Mouse (Mus musculus): Measurements from ENCODE around the gene Mrtfb. TPM values are rescaled to one million over a fixed set of nuclear protein-coding genes. Genes with fewer than 3 reads are reported as not detected.

The Mrtfb gene
- total RNA-seq, 2 experiments from 2014 or later = 24.9 to 31.5 TPM

DNA sequence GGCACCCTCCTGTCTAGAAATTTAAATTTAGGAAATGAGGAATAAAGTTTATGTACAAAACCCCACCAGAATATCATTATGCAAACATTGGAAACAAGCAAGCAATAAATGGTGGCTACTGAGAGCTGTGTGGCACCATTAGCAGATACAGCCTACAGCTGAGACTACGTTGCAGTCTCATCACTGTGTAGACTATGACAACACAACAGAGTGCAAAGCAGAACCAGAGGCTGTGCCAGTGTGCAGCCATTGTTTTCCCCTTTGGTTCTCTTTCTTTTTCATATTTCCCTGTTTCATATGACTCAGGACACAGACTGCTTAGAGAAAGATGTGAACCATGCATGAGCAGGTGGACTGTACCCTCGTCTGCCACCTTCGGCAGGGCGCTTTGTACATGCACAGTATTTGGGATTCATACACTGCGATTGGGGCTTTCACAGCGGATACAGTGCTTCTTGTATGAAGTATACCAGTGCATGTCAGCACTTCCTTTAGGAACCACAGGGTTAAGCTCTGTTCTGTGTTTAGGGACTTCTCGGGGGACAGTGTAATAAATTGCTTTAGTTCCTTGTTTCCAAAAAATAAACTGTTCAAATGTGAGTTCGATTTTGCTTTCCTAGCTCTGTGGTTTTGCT lies 116.7 kb downstream of the Mrtfb start:
- DNase-seq (ENCODE audit: low spot score) = no peak
- intact Hi-C loops (cut with DNase I) = no loop called here

DNA sequence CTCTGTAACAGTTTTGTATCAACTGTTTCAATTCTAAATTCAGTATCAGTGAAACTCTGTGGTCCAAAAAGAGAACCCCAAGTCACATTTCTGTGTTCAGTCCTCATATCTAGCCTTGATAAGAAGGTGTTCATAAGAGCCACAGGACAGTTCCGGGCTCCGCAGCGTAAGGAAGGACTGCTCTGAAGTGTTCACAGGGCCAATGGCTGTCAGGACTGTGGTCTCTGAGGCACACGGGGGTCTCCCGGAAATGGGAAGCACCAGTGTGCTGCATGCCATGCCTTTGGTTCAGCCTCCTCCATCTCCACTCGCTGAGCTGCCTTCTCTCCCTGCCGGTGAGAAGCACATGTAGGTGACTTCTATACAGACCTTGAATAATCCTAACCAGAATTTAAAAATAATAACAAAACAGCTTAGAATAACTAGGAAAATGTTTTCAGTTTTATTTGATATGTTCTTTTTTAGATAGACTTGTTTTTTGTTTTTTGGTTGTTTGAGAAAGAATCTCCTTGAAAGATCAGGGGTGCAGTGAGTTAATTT lies 120.7 kb downstream of the Mrtfb start:
- intact Hi-C loops (cut with DNase I) = no loop called here

DNA sequence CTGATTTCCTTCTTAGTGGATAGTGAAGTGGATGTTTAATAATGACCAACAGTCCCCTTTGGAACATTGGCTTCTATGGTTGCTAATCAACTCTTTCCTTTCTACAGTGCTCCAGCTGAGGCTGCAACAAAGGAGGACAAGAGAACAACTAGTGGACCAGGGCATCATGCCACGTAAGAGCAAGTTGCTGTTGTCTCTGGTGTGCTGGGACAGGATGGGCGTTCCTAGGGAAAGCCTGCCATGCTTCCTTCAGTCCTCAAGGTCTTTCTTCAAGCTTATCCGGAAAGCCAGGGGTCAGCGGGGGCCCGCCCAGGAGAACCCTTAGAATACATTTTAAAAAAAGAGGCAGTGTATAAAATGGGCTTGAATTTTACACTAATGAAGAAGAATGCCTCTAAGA lies 121.9 kb downstream of the Mrtfb start:
- DNase-seq (ENCODE audit: low spot score) = peak; percentile 58
- intact Hi-C loops (cut with DNase I) = no loop called here

More for the DNA sequence above, 120.7 kb downstream of the Mrtfb start:
- DNase-seq (ENCODE audit: low spot score) = no peak

DNA sequence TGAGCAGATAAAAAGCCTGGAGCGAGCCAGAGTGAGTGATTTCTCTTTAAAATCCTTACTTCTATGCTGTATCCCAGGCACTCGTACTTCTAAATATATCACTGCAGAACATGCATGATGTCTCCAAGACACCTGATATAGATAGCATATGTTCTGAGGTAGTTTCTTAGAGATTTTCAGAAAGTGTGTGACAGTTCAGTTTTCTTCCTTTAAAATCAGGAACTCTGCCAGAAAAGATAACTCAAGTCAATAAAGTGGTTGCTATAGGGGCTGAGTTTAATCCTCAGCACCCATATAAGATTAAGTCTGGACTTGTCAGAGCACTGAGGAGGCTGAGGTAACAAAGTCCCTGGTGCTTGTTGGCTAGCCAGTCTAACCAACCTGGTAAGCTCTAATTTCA lies 123.6 kb downstream of the Mrtfb start:
- no peak for DNase-seq (ENCODE audit: low spot score)
- intact Hi-C loops (cut with DNase I) = no loop called here

DNA sequence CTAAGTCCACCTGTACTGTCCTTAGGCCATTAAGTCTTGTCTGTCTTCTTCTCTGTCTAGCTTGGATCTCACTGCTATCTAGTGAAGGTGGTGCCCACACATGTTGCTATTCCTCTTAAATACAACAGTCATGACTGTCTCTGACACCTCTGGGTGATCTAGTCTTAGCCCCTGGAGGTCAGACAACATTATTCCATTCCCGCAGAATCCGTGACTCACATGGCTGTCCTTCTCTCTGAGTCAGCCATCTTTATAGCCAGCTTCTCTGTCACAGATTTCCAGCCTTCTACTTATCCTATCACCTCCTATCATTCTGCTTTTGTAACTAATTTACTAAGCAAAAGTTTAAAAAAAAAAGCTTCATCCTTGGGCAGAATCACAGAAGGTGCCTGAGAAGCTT lies 125.5 kb downstream of the Mrtfb start:
- intact Hi-C loops (cut with DNase I) = no loop called here
- DNase-seq (ENCODE audit: low spot score) = no peak

DNA sequence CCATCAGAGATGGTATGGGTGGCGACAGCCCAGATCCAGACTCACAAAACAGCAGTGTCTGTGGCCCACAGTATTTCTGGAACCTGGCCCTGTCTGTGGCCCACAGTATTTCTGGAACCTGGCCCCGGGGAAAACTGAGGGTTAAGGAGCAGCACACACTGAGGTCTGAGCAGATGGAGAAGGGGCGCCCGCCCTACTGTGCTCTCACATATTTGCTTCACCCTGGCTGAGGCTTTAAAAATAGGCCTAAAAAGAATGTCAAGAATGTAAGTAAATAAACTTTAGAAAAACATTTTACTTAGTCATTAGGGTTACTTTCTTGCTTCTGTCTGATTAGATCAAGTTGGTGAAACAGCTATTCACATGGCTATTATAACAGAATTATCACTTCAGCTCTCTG lies 131.0 kb downstream of the Mrtfb start:
- no peak for DNase-seq (ENCODE audit: low spot score)
- intact Hi-C loops (cut with DNase I) = no loop called here

DNA sequence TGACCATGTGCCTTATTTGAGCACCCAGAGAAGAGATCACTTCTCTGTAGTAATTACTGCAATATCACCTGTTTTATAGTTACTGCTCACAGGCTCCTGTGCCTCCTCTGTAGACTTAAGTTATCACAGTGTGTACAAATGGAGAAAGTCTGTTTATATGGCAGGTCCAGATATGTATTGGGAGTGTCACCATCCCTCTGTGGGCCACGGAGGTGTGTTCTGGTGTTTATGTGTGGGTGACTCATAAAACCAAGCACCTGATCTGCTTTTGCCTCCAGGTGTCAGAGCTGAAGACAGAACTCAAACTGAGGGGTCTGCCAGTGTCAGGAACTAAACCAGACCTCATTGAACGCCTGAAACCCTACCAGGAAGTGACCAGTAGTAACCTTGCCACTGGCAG lies 144.1 kb downstream of the Mrtfb start:
- DNase-seq (ENCODE audit: low spot score) = no peak
- intact Hi-C loops (cut with DNase I) = no loop called here

DNA sequence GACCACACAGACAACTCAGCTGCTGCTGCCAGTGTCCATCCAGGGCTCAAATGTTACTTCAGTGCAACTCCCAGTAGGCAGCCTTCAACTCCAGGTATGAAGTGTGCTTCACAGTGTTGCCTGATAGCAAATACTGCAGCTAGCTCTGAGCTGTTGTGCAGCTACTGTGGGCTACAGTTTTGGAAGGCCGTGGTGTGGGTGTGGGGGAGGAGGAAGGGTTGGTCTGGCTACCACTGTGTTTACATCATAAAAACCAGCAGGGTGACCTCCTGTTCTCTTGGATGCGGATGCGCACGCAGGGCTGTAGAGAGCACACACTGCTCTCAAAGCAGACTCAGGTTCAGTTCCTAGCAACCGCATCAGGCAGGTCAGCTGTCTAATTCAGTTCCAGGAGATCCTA lies 145.3 kb downstream of the Mrtfb start:
- intact Hi-C loops (cut with DNase I) = no loop called here
- no peak for DNase-seq (ENCODE audit: low spot score)

DNA sequence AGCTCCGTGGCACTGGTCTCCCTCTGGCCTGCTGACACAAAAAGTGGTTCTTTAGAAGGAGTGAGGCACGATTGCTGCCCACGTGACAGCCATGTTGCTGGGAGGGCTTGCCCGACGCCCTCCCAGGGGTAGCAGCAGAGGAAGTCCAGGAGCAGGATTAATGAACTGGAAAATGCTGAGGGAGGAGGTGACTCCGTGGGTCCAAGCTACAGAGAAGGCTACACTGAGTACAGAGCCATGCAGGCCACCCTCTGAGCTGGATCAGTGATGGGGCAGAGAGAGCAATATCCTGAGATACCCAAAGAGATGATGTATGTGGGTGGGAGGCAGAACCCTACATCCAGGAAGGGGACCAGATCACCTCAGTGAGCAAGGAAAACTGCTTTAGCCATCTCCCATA lies 148.4 kb downstream of the Mrtfb start:
- intact Hi-C loops (cut with DNase I) = loop anchor here (5.0 kb wide), 1 partner anchor 47 kb away; no protein-coding TSS in a partner anchor
- no peak for DNase-seq (ENCODE audit: low spot score)

DNA sequence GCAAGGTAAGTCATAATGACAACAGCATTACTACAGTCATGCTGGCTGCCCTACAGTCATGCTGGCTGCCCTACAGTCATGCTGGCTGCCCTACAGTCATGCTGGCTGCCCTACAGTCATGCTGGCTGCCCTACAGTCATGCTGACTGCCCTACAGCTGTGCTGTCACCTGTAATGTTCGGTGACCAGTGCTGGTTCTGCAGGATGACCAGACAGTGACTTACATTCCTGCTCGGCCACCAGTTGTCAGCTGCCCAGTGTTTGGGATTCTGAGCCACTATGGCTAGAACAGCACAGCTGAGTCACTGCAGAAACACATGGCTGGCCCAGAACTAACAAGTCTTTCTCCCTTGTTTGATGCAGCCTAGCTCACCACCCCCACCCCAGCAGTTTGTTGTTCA lies 149.1 kb downstream of the Mrtfb start:
- intact Hi-C loops (cut with DNase I) = loop anchor here (5.0 kb wide), 1 partner anchor 48 kb away; no protein-coding TSS in a partner anchor
- no peak for DNase-seq (ENCODE audit: low spot score)

DNA sequence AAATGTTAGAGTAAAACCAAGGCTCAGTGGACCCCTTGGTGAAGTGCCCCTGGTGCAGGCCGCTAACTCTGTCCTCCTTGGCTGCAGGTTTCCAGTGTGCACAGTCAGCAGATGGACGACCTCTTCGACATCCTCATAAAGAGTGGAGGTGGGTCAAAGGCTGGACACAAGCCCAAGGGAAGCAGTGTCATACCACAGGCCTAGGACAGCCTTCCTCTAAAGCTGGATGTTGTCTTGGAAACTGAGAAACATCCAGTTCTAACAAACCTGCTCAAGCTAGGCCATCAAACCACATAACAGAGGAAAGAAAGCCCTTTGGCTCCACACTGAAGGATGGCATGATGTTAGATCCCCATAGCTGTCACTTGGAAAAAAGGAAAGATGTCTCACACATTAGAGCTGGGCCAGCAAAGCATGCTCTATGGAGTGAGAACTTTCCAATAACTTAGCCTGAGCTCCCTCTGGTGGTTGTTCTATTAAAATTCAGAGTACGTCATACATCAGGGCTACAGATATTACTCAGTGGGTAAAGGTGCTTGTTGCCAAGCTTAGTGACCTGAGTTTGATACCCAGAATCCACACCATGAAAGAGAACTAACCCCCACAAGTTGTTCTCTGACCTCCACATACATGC lies 153.4 kb downstream of the Mrtfb start:
- no peak for DNase-seq (ENCODE audit: low spot score)
- intact Hi-C loops (cut with DNase I) = loop anchor here (1.0 to 5.0 kb wide), 2 partner anchors 52 to 251 kb away; no protein-coding TSS in a partner anchor

DNA sequence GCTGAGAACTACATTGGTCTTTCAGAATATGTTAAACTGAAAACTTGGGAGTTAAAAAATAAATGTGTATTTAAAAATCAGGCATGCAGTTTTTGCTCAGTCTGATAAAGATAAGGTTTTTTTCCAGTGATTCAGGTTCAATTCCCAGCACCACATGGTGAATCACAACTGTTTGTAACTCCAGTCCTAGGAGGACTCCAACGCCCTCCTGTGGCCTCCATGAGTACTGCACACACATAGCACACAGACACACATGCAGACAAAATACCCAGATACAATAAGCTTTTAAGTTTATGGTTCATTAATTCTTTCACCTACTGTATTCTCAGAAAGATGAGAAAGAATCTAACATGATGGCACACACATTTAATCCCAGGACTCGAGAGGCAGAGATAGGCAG lies 154.5 kb downstream of the Mrtfb start:
- DNase-seq (ENCODE audit: low spot score) = no peak
- intact Hi-C loops (cut with DNase I) = loop anchor here (1.0 kb wide), 1 partner anchor 252 kb away; no protein-coding TSS in a partner anchor

DNA sequence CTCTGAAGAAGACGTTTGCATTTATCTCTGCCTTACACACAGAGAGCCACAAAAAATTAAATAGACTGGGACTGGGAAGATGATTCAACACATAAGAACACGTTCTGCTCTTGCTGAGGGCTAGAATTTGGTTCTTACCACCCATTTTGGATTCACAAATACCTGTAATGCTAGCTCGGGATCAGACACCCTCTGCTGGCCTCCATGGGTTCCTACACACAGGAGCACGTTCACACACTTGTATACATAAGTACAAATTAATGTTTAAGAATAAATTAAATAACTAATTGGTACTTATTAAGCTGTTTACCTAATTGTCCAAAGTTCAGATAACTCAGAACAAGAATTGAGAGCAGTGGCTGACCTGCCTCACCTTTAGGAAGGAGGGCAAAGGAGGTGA lies 155.2 kb downstream of the Mrtfb start:
- DNase-seq (ENCODE audit: low spot score) = no peak
- intact Hi-C loops (cut with DNase I) = no loop called here

DNA sequence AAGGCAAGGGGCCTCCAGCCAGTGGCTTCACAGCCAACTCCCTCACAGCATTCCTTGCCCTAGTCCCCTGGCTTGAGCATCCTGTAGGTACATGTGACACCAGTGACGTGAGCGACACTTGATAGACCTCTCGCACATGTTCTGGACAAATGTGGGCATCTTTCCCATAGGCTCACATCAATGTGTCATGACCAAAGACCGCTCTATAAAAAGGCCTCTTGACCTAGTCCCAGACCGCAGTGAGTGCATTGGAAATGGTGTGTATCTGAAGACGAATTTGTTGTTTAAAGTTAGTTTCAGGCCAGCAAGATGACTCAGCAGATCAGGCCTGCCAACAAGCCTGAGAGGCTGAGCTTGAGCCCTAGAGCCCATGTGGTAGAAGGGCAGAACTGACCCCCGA lies 158.3 kb downstream of the Mrtfb start:
- no peak for DNase-seq (ENCODE audit: low spot score)
- intact Hi-C loops (cut with DNase I) = no loop called here

DNA sequence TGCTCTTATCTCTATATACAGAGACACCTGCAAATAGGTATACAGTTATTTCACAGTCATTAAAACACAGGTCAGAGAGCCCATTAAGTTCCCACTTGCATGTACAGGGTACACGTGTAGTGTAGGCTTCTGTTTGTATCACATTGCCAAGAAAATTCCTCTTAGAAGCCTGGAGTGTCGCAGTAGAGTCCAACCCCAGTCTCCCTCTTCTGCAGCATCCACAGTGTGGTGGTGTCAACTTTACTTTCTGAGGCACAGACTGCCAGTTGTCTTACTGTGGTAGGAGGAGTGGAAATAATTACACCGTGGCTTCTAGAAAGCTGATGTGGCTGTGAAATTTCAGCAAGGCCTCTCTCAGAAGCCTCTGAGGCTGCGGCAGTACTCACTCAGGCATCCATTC lies 158.7 kb downstream of the Mrtfb start:
- DNase-seq (ENCODE audit: low spot score) = no peak
- intact Hi-C loops (cut with DNase I) = no loop called here

DNA sequence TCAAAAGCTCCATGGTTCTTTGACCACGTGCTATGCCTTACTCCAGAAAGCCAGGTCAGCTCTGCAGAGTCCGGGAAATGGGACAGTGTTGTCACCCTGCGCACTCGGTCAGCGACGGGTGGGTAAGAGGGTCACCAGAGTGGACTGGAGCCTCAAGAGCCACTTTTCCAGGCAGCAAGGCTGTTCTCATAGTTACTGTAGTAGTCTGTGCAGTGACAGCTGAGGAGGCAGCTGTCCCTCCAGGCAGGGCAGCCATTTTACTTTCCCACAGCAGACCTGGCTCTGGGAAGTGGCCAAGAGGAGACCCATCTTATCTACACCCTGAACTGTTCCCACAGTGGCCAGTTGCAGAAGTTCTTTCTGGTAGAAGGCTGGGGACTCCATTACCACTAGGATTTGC lies 159.2 kb downstream of the Mrtfb start:
- intact Hi-C loops (cut with DNase I) = no loop called here
- DNase-seq (ENCODE audit: low spot score) = no peak

DNA sequence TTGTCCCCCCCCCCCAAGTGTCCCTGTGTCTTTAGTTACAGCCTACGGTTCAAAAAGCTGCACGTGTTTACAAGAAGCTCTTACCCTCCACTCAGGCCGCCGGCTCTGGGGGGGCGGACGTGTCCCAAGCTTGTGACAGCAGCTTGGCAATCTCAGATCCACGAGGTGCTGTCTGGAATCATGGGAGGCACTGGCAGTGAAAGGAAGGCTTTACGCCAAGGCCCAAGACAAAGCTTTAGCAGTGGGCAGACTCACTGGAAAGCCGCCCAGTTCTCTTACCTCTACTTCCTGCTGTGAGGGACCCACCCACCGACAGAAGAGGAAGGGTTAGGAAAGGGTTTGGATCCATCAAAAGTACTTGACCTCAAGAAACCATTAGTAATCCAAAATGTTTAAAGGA lies 160.2 kb downstream of the Mrtfb start:
- peak; percentile 34 for DNase-seq (ENCODE audit: low spot score)
- intact Hi-C loops (cut with DNase I) = no loop called here

DNA sequence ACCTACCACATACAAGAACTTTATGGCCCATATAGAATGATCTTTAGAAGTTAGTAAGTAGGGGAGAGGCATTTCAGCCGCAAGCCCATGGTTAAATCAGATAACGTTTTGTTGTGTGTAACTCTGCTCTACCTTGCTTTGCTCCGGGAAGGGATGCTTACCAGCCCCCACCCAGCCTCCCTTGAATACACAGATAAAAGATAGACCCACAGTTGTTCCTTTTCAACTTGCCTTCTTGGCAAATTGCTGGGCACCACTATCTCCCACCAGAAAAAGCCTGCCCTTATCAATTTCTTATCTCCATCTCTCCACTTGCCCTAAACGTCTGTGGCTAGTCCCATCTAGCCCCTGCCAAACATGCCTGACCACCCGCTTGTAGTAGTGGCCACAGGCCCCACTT lies 161.6 kb downstream of the Mrtfb start:
- intact Hi-C loops (cut with DNase I) = no loop called here
- DNase-seq (ENCODE audit: low spot score) = no peak

DNA sequence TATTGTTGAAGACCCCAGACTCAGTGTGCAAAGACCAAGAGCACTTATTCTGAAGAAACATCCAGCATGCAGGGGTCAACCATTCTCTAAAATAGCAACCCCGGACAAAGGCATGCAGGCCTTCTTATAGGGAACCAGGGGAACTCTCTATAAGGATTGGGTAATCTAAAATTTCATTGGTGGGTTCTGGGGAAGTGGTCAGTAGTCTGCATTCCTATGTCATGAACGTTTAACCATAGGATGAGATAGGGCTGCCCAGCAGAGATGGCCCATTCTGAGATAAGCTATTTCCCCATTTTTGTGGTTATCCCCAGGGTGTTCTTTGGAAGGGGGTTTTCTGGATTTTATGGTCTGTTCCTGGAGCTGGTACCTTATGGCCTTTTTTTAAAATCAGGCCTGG lies 163.5 kb downstream of the Mrtfb start:
- intact Hi-C loops (cut with DNase I) = no loop called here
- no peak for DNase-seq (ENCODE audit: low spot score)

DNA sequence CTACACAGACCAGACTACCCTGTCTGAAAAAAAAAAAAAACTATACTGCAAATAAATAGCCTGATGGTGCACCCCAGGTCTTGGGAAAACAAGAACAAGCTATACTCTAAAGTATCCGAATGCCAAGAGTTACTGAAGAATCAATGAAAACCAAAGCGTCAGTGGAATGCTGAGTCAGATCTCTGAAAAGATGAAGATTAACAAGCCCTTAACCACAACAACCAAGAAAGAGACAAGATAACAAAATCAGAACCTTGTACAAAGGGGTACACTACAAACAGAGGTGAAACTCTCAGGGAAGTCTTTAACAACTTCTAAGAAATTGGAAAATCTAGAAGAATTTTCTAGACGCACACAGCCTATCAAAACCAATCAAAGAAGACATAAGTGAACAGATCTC lies 166.2 kb downstream of the Mrtfb start:
- no peak for DNase-seq (ENCODE audit: low spot score)
- intact Hi-C loops (cut with DNase I) = no loop called here

DNA sequence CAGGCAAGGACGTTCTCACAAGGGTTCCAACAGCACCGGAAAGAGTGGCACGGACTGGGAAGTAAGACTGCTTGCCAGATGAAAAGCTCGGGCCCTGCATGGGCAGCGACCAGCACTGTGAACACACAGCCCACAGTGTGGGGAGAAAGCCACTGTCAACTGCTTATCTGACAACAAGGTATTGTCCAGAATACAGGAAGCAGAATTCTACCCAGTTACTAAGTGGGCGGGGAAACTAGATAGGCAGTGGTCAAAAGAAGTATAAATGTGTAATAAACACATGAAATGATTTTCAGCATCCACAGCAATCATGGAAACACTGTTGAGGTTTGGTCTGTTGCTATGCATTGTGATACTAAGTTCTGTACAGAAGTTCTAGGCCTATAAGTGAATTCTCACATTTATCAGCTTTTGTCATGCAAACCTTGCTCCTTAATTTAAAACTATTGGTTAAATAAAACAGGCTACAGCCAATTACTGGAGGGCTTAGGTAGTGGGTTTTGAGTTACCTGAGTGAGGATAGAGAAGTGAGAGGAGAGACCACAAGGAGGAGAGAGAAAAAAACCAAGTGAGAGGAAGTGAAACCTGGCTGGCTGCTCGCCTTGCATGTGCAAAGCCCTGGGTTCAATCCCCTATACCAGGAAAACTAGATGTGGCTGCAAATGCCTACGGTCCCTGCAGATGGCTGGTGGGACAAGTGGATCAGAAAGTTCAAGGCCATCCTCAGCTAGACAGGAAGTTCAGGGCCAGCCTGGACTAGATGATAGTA lies 167.5 kb downstream of the Mrtfb start:
- intact Hi-C loops (cut with DNase I) = no loop called here
- DNase-seq (ENCODE audit: low spot score) = no peak
